Mouse (Mus musculus) embryo, embryonic 10 days (tissue): ENCODE measurements around the gene G3bp1.

ENCODE experiments used
- DNase-seq: peaks from one replicate; pipeline ENCODE4 v3.0.0-alpha.2; 2015; ENCODE audit warnings: low spot score

Gene G3bp1

DNA sequence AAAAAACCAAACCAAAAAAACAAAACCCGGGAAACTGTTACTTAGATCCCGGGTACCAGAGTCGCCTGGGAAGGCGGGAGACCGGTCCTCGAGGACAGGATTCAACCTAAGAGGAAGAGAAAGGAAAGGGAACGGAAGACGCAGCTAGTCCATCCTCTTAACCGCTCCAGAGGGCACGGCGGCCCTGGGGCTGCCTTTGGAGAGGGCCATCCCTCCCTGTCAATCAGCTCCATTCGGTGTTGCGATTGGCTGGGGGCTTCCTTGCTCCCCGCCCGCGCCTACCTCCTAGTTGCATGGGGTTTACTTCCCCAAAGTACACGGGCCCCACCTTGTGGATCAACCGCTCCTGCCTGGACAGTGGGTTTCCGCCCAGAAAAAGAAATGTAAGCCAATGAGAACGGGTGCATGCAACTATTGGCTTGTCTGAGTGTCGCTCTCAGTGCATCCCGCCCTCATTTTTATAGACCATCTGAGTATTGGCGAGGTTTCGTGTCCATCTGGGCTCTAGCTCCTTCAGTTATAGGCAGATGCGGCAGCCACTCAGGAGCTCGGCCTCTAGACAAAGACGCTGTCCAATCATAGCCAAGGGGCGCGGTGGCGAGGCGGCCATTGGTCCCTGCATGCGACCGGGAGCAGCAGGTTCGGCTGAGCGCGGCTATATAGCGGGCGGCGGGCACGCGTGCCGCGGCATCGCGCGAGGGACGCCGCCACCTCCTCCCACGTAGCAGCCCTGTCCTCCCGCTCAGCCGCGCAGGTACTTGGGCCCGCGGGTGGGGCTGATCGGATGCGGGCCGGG is at the start of gene G3bp1:
Gene G3bp1 (plus strand): TSS at position 638 of the 796 bp plus-strand sequence.
- DNase-seq = peak; percentile 99

DNA sequence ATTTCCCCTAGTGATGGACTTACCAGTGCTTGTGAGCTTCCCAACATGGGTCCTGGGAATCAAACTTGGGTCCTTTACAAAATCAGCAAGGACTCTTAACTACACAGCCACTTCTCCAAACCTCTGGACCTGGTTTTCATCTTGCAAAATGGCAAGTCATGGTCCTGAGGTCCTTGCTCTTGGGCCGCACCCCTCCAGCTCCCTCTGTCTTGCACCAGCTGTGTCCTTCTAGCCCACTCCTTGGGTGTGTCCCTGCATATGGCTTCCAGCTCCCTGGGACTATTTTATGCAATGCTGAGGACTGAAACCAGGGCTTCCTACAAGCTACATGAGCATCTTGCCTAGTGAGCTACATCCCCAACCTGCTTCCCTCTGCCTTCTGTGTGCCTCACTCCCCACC is 46.5 kb upstream of the G3bp1 start, which contains the start of gene Sparc:
Gene Sparc (minus strand): TSS at position 206 of the 400 bp plus-strand sequence.
- DNase-seq = no peak

- peak; percentile 51 for DNase-seq
Measured at GRCm38 (mm10) chr11:55423756-55424155, 45.7 kb upstream of the G3bp1 start.

DNA sequence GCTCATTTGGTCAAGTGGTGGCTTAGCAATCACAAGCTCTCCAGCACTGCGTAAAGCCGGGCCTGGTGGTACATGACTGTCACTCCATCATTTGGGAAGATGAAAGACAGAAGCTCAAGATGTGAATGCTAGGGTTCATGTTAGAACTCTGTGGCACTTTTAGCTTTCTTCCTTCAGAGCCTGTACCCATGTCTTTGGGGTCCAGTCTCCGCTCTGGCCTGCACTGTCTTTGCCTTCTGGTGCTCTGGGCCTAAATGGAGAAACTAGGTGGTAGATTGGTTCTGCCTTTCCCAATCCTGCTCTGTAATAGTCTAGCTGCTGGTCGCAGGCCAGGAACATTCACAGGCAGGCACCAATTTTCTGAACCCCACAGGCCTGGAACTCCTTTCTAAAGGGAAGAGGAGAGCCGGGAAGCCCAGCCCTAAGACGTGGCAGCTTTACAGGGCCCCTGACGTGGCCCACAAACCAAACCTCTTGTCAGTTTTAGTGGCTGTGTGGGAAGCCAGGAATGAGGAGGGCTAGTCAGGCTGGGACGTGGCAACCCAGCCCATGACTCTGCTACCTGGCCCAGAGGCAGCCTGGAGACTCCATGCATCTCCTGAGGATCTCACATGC is 44.6 kb upstream of the G3bp1 start:
- DNase-seq = no peak

- DNase-seq = peak; percentile 76
Measured at GRCm38 (mm10) chr11:55428186-55429012, 41.1 kb upstream of the G3bp1 start.

- no peak for DNase-seq
Measured at GRCm38 (mm10) chr11:55429973-55430372, 39.5 kb upstream of the G3bp1 start.

- peak; percentile 24 for DNase-seq
Measured at GRCm38 (mm10) chr11:55432981-55433380, 36.5 kb upstream of the G3bp1 start.

DNA sequence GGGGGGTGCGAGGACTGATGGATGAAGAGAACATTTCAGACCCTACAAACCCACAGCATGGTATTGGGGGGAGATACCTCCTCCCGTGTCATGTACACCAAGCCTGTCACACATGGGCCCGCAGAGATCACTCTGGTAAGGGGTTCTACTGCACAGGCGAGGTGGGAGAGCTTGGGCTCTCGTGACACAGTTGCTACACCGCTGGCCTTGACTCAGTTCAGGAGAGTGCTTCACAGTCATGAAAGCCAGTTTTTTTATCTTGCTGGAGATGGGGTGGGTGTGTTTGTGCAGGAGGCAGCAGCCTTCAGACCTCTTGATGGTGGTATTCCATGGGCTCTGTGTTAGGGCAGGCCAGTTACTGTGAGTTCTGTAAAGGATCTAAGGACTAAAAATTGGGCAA is 33.4 kb upstream of the G3bp1 start:
- DNase-seq = no peak

DNA sequence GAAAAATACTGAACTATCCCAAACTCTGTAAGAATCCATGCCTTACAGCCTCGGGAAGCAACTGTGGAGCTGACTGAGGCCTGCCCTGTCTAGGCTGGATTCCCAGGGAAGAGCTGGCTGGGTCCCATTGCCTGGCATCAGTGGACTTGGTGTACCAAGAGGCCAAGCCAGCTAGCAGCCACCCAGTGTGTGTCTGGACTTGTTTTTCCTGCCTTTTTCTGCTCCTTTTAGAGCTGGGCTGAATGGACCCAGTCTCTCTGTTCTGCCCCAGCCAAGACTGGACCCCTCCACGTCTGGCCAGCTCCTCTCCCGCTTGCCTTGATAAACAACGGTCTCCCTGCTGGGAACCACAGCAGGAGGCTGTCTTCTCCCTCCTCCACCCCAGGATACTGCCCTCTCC is 31.5 kb upstream of the G3bp1 start:
- no peak for DNase-seq

DNA sequence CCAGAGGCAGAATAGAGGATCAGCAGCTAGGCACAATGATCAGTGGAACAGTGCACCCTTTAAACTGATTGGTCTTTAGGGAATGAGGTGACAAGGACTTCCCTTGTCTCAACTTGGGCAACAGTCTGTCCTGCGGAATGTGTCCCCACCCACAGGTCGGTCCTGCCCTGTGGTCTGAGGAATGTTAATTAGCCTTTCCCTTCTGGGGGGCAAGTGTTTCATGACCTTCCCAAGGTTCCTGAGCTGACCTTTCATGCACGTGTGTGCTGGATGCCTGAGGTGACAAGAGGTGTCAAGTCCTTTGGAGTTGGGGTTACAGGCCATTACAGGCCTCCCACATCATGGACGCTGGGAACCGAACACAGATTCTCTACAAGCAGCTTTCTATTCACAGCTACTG is 29.8 kb upstream of the G3bp1 start:
- no peak for DNase-seq

DNA sequence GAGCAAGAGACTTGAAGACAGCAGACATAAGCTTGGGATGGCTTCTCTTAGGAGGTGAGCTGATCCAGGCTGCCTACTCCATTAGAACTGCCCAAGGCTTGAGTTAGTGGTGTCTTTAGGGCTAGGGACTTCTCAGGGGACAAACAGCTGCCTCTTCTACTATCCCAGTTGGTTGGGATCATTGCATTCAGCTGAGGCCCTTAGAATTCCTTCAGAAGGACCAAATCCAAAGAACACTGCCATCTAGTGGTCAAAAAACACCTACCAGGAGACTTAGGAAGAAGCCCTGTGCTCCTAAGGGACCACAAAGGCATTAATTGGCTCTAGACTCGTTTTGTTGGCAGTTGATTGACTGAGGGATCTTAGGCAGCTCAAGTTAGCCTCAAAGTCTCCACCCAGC is 24.7 kb upstream of the G3bp1 start:
- DNase-seq = peak; percentile 88

DNA sequence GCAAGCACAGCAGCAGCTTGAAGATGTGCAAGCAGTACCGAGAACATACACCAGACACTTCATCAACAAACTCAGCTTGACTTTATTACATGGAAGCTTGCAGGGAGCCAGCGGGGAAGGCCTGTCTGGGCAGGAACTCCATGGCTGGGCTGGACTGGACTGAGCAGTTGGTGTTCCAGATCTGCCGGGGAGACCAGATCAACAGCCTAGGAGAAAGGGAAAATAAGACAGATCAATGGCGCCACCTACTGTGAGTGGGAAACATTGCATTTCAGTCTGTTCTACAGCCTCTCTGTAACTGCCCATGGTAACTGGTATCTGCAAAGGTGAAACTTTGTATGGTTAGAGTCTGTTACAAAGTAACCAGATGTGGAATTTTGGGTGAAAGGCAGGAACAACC is 22.9 kb upstream of the G3bp1 start:
- DNase-seq = peak; percentile 91

- DNase-seq = no peak
Measured at GRCm38 (mm10) chr11:55449531-55449930, 20.0 kb upstream of the G3bp1 start.

- no peak for DNase-seq
Measured at GRCm38 (mm10) chr11:55450311-55450710, 19.2 kb upstream of the G3bp1 start.

DNA sequence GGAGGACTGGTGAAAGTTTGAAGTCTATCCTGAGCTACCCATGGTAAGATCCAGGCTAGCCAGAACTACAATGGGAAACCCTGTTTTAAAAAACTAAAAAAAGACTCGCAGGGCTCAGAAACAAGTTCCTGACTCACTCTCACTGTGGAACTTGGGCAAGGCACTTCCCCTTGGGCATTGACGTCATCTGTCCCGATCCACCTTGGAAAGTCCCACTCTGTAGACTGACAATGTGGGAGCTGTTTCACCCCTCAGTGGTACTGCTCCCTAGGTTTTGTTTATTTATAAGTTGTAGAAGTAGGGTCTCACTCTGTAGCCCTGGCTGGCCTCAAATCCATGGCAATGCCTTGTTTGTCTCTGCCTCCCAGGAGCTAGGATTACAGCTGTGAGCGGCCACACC is 15.8 kb upstream of the G3bp1 start:
- DNase-seq = no peak

DNA sequence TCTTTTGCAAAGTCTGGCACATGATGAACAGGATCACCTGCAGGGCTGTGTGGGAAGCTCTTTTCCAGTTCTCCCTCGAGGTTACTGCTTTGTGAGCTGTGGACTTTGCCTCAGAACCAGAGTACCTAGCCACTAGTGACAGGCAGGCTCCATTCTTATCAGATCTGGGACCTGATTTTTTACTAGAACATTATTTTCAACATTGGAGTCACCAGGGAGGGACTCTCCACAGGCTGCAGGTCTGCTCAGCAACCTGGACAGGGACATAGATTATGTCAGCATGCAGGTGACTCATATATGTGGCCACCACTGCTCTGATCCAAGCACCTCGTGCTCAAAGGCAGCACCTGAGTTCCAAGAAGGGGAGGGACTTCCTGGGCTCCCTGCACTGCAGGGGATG is 14.3 kb upstream of the G3bp1 start:
- DNase-seq = no peak

GRCm38 (mm10) chr11:55458501-55458900 is 11.0 kb upstream of the G3bp1 start:
- DNase-seq = no peak

DNA sequence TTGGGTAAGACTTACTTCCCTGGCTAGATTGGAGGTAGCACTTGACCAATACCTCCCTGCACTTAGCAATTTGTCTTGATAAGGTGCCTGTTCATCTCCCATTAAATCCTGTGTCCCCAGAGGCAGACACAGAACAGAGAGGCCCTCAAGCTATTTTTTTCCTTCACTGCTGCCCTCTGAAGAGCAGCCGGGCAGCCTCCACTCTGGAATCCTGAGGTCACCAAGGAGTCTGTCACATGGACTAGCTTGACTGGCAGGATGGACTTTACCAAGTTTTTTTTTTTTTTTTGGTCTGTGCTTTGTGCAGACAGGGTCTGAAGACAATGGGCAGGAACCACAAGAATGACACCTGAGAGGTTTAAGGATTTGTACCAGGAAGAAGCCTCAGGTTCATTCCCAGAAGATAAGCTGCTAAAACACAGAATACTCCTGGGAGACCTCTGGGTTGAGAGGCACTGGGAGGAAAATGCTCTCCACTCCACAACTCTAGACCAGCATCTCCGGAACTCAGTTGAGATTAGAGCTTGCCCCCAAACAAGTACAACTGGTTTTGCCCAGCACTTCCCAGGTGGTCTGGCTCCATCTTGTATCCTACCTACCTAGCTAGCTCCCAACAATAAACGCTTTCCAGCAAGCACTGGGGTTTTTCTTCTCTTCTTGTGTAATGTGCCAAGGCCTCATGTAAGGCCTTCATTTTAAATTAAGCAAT is 9.5 kb upstream of the G3bp1 start:
- no peak for DNase-seq

GRCm38 (mm10) chr11:55460559-55461018 is 8.9 kb upstream of the G3bp1 start:
- no peak for DNase-seq

DNA sequence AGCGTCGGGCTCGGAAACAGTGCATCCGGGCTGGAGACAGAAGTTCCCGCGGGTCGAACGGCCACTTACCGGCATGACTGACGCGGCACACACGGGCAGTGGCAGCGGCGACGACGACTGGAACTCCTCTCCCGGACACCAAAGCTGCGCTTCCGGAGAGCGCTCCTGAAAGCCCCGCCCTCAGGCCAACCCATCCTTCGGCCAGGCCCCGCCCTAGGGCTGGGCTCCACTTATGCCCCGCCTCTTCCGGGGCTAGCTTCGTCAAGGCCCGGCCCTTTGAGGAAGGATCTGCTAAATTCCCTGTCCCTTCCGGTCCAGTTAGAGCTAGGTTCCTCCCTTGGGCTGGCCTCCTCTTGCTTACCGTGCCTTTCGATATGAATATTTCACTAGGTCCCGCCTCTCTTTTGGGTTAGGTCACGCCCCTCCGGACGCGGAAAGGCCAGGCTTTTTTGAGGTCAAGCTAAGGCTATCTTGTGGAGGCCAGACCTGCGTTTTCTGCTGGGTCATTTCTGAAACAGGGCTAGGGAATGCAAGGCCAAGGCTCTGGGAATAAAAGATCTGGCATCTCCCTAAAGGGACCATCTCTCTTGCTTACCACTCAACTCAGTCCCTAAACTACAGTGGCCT is 8.4 kb upstream of the G3bp1 start, which contains the start of gene Atox1:
Gene Atox1 (minus strand): TSS at position 221 of the 627 bp plus-strand sequence.
- peak; percentile 96 for DNase-seq

GRCm38 (mm10) chr11:55462149-55462548 is 7.3 kb upstream of the G3bp1 start:
- DNase-seq = no peak
